15 mouse cellular contexts compared by ENCODE assay signal in the genomic region with DNA sequence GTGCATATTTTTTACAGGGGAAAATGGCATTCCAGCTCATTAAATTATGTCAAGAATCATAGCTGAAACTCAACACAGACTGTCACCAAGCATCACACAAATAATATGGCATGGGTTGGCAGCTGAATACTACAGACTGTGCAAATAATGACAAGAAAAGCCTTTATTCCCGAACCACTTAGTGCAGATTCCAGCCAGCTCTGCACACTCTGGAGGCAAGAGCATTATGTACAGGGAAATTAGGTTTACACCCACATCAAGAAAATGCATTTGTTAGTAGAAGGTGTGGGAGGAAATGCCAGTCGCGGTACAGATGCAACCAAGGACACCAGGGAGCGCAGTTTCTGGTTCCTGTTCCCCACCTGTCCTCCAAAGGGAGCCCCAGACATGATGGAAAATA.
DNase-seq lines count a peak whose midpoint lies in the region; ATAC-seq lines count a peak whose summit lies in the region.
"Had no signal": no experiment of that assay in that cellular context is flagged by ENCODE, and none has a peak within 500 bp of the region (broad histone marks: within the 10 kb centered on the region; RNA-seq: fewer than 3 reads in every experiment).

No protein-coding gene starts in this region.

- no peaks in the 10 kb centered on the region for H3K27me3 ChIP-seq in midbrain, embryonic 12.5 days
- no peaks in the 10 kb centered on the region for H3K27me3 ChIP-seq in midbrain, embryonic 10.5 days (ENCODE audit: low read depth, poor library complexity, severe bottlenecking)
- H3K27me3 ChIP-seq in hindbrain, embryonic 15.5 days: no peaks in the 10 kb centered on the region
- H3K27me3 ChIP-seq: intestine, embryonic 15.5 days; limb, embryonic 12.5 days had no signal

- WGBS in midbrain, embryonic 12.5 days: 62% methylated on average over 4 of the region's 4 CpGs
- 70% methylated on average over 4 of the region's 4 CpGs for WGBS in midbrain, embryonic 10.5 days
- 57% methylated on average over 4 of the region's 4 CpGs for WGBS in hindbrain, embryonic 15.5 days

- H3K4me1 ChIP-seq in midbrain, embryonic 12.5 days: peaks cover 13% of the 10 kb centered on the region; the same call in 1 of the 2 replicates
- peaks cover 10% of the 10 kb centered on the region; the same call in 1 of the 2 replicates for H3K4me1 ChIP-seq in midbrain, embryonic 10.5 days
- peaks cover 7% of the 10 kb centered on the region for H3K4me1 ChIP-seq in hindbrain, embryonic 15.5 days (replicated peaks)
- H3K4me1 ChIP-seq: intestine, embryonic 15.5 days; limb, embryonic 12.5 days had no signal

- intact Hi-C loops in left cerebral cortex, postnatal 10 days (cut with DNase I): no loop called here

- H3K36me3 ChIP-seq in midbrain, embryonic 12.5 days: no peaks in the 10 kb centered on the region
- H3K36me3 ChIP-seq in midbrain, embryonic 10.5 days: no peaks in the 10 kb centered on the region
- no peaks in the 10 kb centered on the region for H3K36me3 ChIP-seq in hindbrain, embryonic 15.5 days
- H3K36me3 ChIP-seq: intestine, embryonic 15.5 days; limb, embryonic 12.5 days had no signal

- H3K27ac ChIP-seq in midbrain, embryonic 12.5 days (replicated peaks): no peak overlapping the region
- no peak overlapping the region for H3K27ac ChIP-seq in midbrain, embryonic 10.5 days (replicated peaks)
- no peak overlapping the region for H3K27ac ChIP-seq in hindbrain, embryonic 15.5 days (replicated peaks)
- H3K27ac ChIP-seq: heart, adult 2 months; intestine, embryonic 15.5 days; limb, embryonic 12.5 days had no signal

- no peaks in the 10 kb centered on the region for H3K9me3 ChIP-seq in midbrain, embryonic 12.5 days
- H3K9me3 ChIP-seq in midbrain, embryonic 10.5 days (replicated peaks): no peaks in the 10 kb centered on the region
- H3K9me3 ChIP-seq in hindbrain, embryonic 15.5 days: no peaks in the 10 kb centered on the region
- H3K9me3 ChIP-seq: intestine, embryonic 15.5 days; limb, embryonic 12.5 days had no signal

- H3K4me2 ChIP-seq in midbrain, embryonic 12.5 days (replicated peaks): no peak overlapping the region
- no peak overlapping the region for H3K4me2 ChIP-seq in hindbrain, embryonic 15.5 days
- H3K4me2 ChIP-seq: intestine, embryonic 15.5 days; limb, embryonic 12.5 days; lung, embryonic 14.5 days had no signal

- H3K4me3 ChIP-seq in midbrain, embryonic 12.5 days: no peak overlapping the region
- H3K4me3 ChIP-seq in midbrain, embryonic 10.5 days: no peak overlapping the region
- no peak overlapping the region for H3K4me3 ChIP-seq in hindbrain, embryonic 15.5 days
- H3K4me3 ChIP-seq: erythroblast, embryonic 14.5 days; heart, adult 2 months; intestine, embryonic 15.5 days; limb, embryonic 12.5 days; myocyte had no signal

- DNase-seq in midbrain, embryonic 10.5 days (ENCODE audit: low spot score): no peak
- peak; percentile 20 to 29 for DNase-seq in left cerebral cortex, postnatal 10 days (ENCODE audit: extremely low spot score in 1 of 2, low spot score in 2 of 2)
- DNase-seq in right cerebral cortex, postnatal 4 days: peak; percentile 4
- no peak for DNase-seq in cerebellum, adult 9-11 months
- no peak for DNase-seq in adrenal gland, postnatal 14 days
- DNase-seq in cerebellum, adult 11-12 months: no peak
- DNase-seq: cerebellum, postnatal 36 days; heart, adult 2 months; lung, embryonic 14.5 days had no signal

- ATAC-seq in midbrain, embryonic 12.5 days (ENCODE audit: low FRiP score, low read depth): peak; percentile 54
- 0 out of 2 replicates have a peak, but pooled peaks have one; percentile 59 for ATAC-seq in hindbrain, embryonic 15.5 days (ENCODE audit: low FRiP score, low read depth)
- ATAC-seq: intestine, embryonic 15.5 days had no signal

- H3K9ac ChIP-seq in midbrain, embryonic 12.5 days (replicated peaks): no peak overlapping the region
- H3K9ac ChIP-seq in hindbrain, embryonic 15.5 days: no peak overlapping the region
- H3K9ac ChIP-seq: intestine, embryonic 15.5 days; limb, embryonic 12.5 days; lung, embryonic 14.5 days had no signal

Comparison
In these comparisons a context has a peak if more than half of its experiments do, and no peak if none do; other contexts are left out.
1. DNase-seq: peak in left cerebral cortex, postnatal 10 days (2 of 2) and right cerebral cortex, postnatal 4 days (single experiment); none in midbrain, embryonic 10.5 days (single experiment), cerebellum, adult 9-11 months (single experiment), adrenal gland, postnatal 14 days (single experiment) and cerebellum, adult 11-12 months (single experiment).